Mouse (Mus musculus) intestine, postnatal 0 days (tissue): ENCODE data around the gene Olfr1051. TPM values are rescaled to one million over a fixed set of nuclear protein-coding genes. Genes with fewer than 3 reads are reported as not detected.
"Not testable (repeated sequence)": the region's sequence is repeated elsewhere in the genome, so short reads cannot be mapped to it uniquely, and the experiment has no call there.

Source experiments
- ATAC-seq: fragments of 200-750 bp; cut with Nextera tagmentation; 2 replicates; pipeline ENCODE4 v1.8.0; 2017; ENCODE audit warnings: mild to moderate bottlenecking, moderate TSS enrichment, moderate library complexity
- H3K27ac ChIP-seq: fragments of 300-500 bp; sonication (generic); 2 replicates; pipeline ENCODE4 v1.5.1; 2014; ENCODE audit warnings: mild to moderate bottlenecking, low read depth, low read length, moderate library complexity
- H3K27me3 ChIP-seq: fragments of 300-500 bp; sonication (generic); replicated peaks from 2 replicates; pipeline ENCODE4 v1.6.1; 2014; ENCODE audit warnings: low read length, mixed read lengths; ENCODE audit not compliant: control insufficient read depth, insufficient read depth
- H3K36me3 ChIP-seq: fragments of 300-500 bp; sonication (generic); 2 replicates; pipeline ENCODE4 v1.6.1; 2014; ENCODE audit warnings: mild to moderate bottlenecking, moderate library complexity; ENCODE audit not compliant: control insufficient read depth, insufficient read depth
- H3K4me1 ChIP-seq: fragments of 300-500 bp; sonication (generic); replicated peaks from 2 replicates; pipeline ENCODE4 v1.6.1; 2014; ENCODE audit warnings: antibody characterized with exemption, low read length, mixed read lengths; ENCODE audit not compliant: control insufficient read depth, insufficient read depth
- H3K4me2 ChIP-seq: fragments of 300-500 bp; sonication (generic); replicated peaks from 2 replicates; pipeline ENCODE4 v1.6.1; 2014; ENCODE audit warnings: low read depth, mild to moderate bottlenecking, moderate library complexity
- H3K4me3 ChIP-seq: fragments of 300-500 bp; sonication (generic); 2 replicates; pipeline ENCODE4 v1.5.1; 2014; ENCODE audit warnings: low read depth, low read length
- H3K9ac ChIP-seq: fragments of 300-500 bp; sonication (generic); 2 replicates; pipeline ENCODE4 v1.6.1; 2014; ENCODE audit warnings: mild to moderate bottlenecking, low read depth, low read length
- H3K9me3 ChIP-seq: fragments of 300-500 bp; sonication (generic); 2 replicates; pipeline ENCODE4 v1.6.1; 2016; ENCODE audit warnings: mixed run types; ENCODE audit not compliant: control insufficient read depth
- CTCF ChIP-seq: sonication (generic); IDR thresholded peaks from 2 replicates; pipeline ENCODE4 v1.5.1; 2016; ENCODE audit warnings: low read depth, mild to moderate bottlenecking, control low read depth, antibody characterized with exemption, moderate library complexity
- WGBS: fragments of 180-500 bp; shearing (Covaris S2); extraction: QIAGEN DNeasy Blood & Tissue Kit; methylation state at CpG from one replicate; pipeline ENCODE4 v1.1.7; 2014; 5-methylcytosine and 5-hydroxymethylcytosine counted together
- polyA plus RNA-seq: library from polyadenylated mRNA; unstranded; fragments of >200 nt; fragmentation: Nextera tagmentation; extraction: Ambion mirVana; gene quantifications from 2 replicates; pipeline ENCODE4 v1.2.1, GENCODE M21; 2015

The Olfr1051 gene
- polyA plus RNA-seq: not detected in 2 replicates

DNA sequence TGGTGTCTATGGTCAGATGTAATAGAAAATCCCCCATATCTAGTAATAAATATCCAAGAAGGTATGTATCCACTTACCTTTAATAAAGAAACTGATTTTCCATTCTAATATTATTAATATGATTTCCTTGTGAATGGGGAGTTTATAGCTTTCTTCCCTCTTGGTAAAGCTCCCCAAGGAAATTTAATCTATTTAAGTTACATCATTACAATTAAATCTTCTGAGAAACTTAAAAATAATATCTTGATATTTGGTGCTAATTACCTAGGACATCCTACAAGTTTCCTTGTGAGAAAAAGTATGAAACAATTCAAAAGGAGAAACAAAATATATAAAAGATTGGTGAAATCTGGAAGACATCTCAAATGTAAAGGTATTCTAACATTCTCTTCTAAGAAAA is at the start of gene Olfr1051:
Gene Olfr1051, minus strand, starts transcription at position 101 of the 400 bp plus-strand sequence.
- not testable (repeated sequence) for H3K4me3 ChIP-seq, H3K9ac ChIP-seq, H3K27ac ChIP-seq, H3K36me3 ChIP-seq, H3K4me1 ChIP-seq, H3K27me3 ChIP-seq, ATAC-seq, H3K9me3 ChIP-seq, H3K4me2 ChIP-seq

DNA sequence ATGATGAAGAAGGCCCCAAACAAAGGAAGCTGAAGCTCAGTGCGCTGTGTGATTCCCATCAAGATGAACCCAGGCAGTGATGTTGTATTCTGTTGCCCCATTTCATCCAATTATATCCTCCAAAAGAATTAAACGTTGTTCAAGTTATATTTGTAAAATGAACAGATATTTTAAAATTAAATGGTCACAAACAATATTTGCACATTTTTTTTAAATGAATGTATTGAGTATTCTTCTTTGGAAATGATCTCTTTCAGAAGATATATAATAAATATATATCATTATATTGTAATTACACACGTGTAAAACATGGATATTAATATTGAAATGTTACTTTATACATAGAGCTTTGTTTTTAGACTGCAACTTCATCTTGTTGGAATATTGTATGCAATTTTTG is 36.3 kb upstream of the Olfr1051 start, which contains the start of gene Olfr1053:
Gene Olfr1053, minus strand, starts transcription at position 101 of the 400 bp plus-strand sequence.
- Histone ChIP-seq H3K4me2 (no peak within 1 kb of the TSS), H3K36me3 (no peaks in the 10 kb centered on the region), H3K4me3 (no peak within 1 kb of the TSS), H3K27me3 (no peaks in the 10 kb centered on the region), H3K27ac (no peak within 1 kb of the TSS), H3K9ac (no peak within 1 kb of the TSS), H3K4me1 (no peaks in the 10 kb centered on the region), H3K9me3 (no peaks in the 10 kb centered on the region)
- no peak for ATAC-seq
- TF ChIP-seq CTCF: no peak
- 62% methylated on average over 3 of the region's 3 CpGs for WGBS

DNA sequence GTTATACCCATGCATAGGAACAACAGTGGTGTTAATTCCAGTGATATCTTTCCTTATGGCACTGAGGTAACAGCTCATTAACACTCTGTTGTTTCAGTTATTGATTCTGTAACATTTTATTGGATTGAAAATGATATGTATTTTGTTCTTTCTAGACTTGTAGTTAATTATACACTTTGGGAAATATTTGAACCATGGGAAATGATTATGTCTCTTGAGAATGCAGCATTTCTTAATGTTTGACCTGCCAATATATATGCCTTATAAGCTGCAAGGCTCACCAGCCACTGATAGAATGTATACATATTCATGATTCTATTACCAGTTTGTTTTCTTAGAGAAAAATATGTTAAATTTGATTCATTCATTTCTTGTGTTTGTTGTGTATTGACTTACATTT is 13.3 kb upstream of the Olfr1051 start, which contains the start of gene Olfr1052:
Gene Olfr1052, plus strand, starts transcription at position 301 of the 400 bp plus-strand sequence.
- no peaks in the 10 kb centered on the region for H3K27me3 ChIP-seq
- H3K4me1 ChIP-seq: no peaks in the 10 kb centered on the region
- no peak within 1 kb of the TSS for H3K4me3 ChIP-seq
- no peak for TF ChIP-seq CTCF
- ATAC-seq: no peak
- no peak within 1 kb of the TSS for H3K9ac ChIP-seq
- no peak within 1 kb of the TSS for H3K27ac ChIP-seq
- H3K36me3 ChIP-seq: no peaks in the 10 kb centered on the region
- no peaks in the 10 kb centered on the region for H3K9me3 ChIP-seq
- H3K4me2 ChIP-seq: no peak within 1 kb of the TSS

DNA sequence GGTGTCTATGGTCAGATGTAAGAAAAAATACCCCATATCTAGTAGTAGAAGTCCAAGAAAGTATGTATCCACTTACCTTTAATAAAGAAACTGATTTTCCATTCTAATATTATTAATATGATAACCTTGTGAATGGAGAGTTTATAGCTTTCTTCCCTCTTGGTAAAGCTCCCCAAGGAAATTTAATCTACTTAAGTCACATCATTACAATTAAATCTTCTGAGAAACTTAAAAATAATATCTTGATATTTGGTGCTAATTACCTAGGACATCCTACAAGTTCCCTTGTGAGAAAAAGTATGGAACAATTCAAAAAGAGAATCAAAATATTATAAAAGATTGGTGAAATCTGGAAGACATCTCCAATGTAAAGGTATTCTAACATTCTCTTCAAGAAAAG is 20.7 kb downstream of the Olfr1051 start, which contains the start of gene Olfr1049:
Gene Olfr1049, minus strand, starts transcription at position 101 of the 400 bp plus-strand sequence.
- not testable (repeated sequence) for H3K4me2 ChIP-seq, H3K27ac ChIP-seq, H3K4me1 ChIP-seq, H3K9me3 ChIP-seq, ATAC-seq, H3K9ac ChIP-seq, H3K36me3 ChIP-seq, H3K4me3 ChIP-seq, H3K27me3 ChIP-seq

DNA sequence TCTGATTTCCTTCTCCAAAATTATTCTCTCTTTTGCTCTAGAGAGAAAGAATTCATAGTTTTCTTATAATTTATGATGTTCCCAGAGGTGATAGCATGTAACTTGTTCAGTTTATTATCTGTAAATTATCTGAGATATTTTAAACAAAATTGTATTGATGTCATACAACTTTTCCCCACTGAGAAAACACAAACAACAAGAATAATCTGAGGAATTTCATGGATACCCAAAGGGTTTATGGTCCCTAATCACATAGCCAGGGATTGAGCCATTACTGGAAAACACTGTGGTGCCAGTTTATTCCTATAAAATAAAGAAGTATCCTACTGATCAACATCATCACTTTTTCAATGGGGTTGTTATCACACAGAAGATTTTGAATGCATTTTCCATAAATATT is 38.7 kb downstream of the Olfr1051 start, which contains the start of gene Olfr1048:
Gene Olfr1048, minus strand, starts transcription at position 101 of the 400 bp plus-strand sequence.
- Histone ChIP-seq H3K27me3 (no peaks in the 10 kb centered on the region), H3K4me1 (no peaks in the 10 kb centered on the region), H3K9me3 (no peaks in the 10 kb centered on the region), H3K4me2 (no peak within 1 kb of the TSS), H3K9ac (no peak within 1 kb of the TSS), H3K27ac (no peak within 1 kb of the TSS), H3K36me3 (no peaks in the 10 kb centered on the region), H3K4me3 (no peak within 1 kb of the TSS)
- no peak for TF ChIP-seq CTCF
- ATAC-seq: no peak

DNA sequence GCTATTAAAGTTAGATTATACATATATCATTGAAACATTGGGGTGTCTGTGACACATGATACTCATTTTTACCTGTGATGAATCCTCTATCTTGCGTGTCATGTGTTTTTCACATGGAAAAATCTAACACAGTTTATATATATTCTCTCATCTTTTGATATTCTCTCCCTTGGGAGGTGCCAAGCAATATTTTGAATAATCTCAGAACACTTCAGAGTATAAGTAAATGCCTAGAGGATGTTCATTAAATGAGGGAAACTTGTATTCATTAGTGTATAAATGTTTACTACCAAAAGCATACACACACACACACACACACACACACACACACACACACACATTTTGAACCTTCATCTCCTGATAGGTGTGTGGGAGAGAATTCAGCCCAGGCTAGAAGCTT is 47.6 kb downstream of the Olfr1051 start, which contains the start of gene Olfr1047:
Gene Olfr1047, minus strand, starts transcription at position 101 of the 400 bp plus-strand sequence.
- no peak within 1 kb of the TSS for H3K27ac ChIP-seq
- no peak for ATAC-seq
- 95% methylated on average over 1 of the region's 1 CpGs for WGBS
- no peaks in the 10 kb centered on the region for H3K9me3 ChIP-seq
- H3K4me2 ChIP-seq: no peak within 1 kb of the TSS
- no peaks in the 10 kb centered on the region for H3K27me3 ChIP-seq
- H3K4me1 ChIP-seq: no peaks in the 10 kb centered on the region
- no peak within 1 kb of the TSS for H3K9ac ChIP-seq
- no peak for TF ChIP-seq CTCF
- no peak within 1 kb of the TSS for H3K4me3 ChIP-seq
- H3K36me3 ChIP-seq: no peaks in the 10 kb centered on the region

Other genes starting within 250 kb of the Olfr1051 start
- gene Olfr1034, start 233.2 kb downstream of the Olfr1051 start, polyA plus RNA-seq: 0.03 TPM in 1 of 2 replicates, not detected in the other
- not detected in 2 replicates for gene Olfr1036, start 205.1 kb downstream of the Olfr1051 start, polyA plus RNA-seq
- not detected in 2 replicates for gene Olfr1037, start 191.7 kb downstream of the Olfr1051 start, polyA plus RNA-seq
- gene Olfr1039, start 143.2 kb downstream of the Olfr1051 start, polyA plus RNA-seq: not detected in 2 replicates
- not detected in 2 replicates for gene Olfr1040, start 132.4 kb downstream of the Olfr1051 start, polyA plus RNA-seq
- not detected in 2 replicates for gene Olfr1042, start 117.2 kb downstream of the Olfr1051 start, polyA plus RNA-seq
- not detected in 2 replicates for gene Olfr1043, start 111.6 kb downstream of the Olfr1051 start, polyA plus RNA-seq
- gene Olfr1044, start 101.3 kb downstream of the Olfr1051 start, polyA plus RNA-seq: not detected in 2 replicates
- not detected in 2 replicates for gene Olfr52, start 93.4 kb downstream of the Olfr1051 start, polyA plus RNA-seq
- gene Olfr1045, start 76.1 kb downstream of the Olfr1051 start, polyA plus RNA-seq: not detected in 2 replicates
- gene Olfr1046, start 59.8 kb downstream of the Olfr1051 start, polyA plus RNA-seq: not detected in 2 replicates
- not detected in 2 replicates for gene Olfr1047, start 47.7 kb downstream of the Olfr1051 start, polyA plus RNA-seq
- gene Olfr1048, start 38.8 kb downstream of the Olfr1051 start, polyA plus RNA-seq: not detected in 2 replicates
- not detected in 2 replicates for gene Olfr1049, start 20.8 kb downstream of the Olfr1051 start, polyA plus RNA-seq
- gene Olfr1052, start 13.4 kb upstream of the Olfr1051 start, polyA plus RNA-seq: not detected in 2 replicates
- not detected in 2 replicates for gene Olfr1053, start 36.2 kb upstream of the Olfr1051 start, polyA plus RNA-seq
- gene Olfr1054, start 56.3 kb upstream of the Olfr1051 start, polyA plus RNA-seq: not detected in 2 replicates
- not detected in 2 replicates for gene Olfr1055, start 71.2 kb upstream of the Olfr1051 start, polyA plus RNA-seq
- not detected in 2 replicates for gene Olfr1056, start 83.4 kb upstream of the Olfr1051 start, polyA plus RNA-seq
- gene Olfr1057, start 99.3 kb upstream of the Olfr1051 start, polyA plus RNA-seq: not detected in 2 replicates
- not detected in 2 replicates for gene Olfr1058, start 109.5 kb upstream of the Olfr1051 start, polyA plus RNA-seq
- gene Olfr1061, start 135.0 kb upstream of the Olfr1051 start, polyA plus RNA-seq: not detected in 2 replicates
- gene Olfr1062, start 147.7 kb upstream of the Olfr1051 start, polyA plus RNA-seq: not detected in 2 replicates
- gene Olfr1065, start 171.5 kb upstream of the Olfr1051 start, polyA plus RNA-seq: not detected in 2 replicates
- not detected in 2 replicates for gene Olfr1066, start 177.2 kb upstream of the Olfr1051 start, polyA plus RNA-seq
- not detected in 2 replicates for gene Olfr228, start 208.3 kb upstream of the Olfr1051 start, polyA plus RNA-seq
- gene Olfr1076, start 229.4 kb upstream of the Olfr1051 start, polyA plus RNA-seq: not detected in 2 replicates